In genomic region chr14:25725032-25725497, GRCm38 (mm10) we compare ENCODE assay signal across 8 mouse cellular contexts. TPM values are rescaled to one million over a fixed set of nuclear protein-coding genes. Genes with fewer than 3 reads are reported as not detected.
A peak's percentile ranks its signal among the peaks of the same experiment; 100 is the strongest.
DNase-seq lines count a peak whose midpoint lies in the region; ATAC-seq lines count a peak whose summit lies in the region.

No protein-coding gene starts in this region.

- no peak overlapping the region for H3K4me3 ChIP-seq in brown adipose tissue, adult 24 weeks (ENCODE audit: insufficient read depth, low read depth, low read length)
- H3K4me3 ChIP-seq in kidney, embryonic 15.5 days (replicated peaks): no peak overlapping the region

- DNase-seq in layer of hippocampus, adult 8-10 months (ENCODE audit: low spot score in 2 of 2): peak; percentile 52 to 55
- no peak for DNase-seq in layer of hippocampus, adult 9-11 months
- DNase-seq in fibroblast of lung, adult 2 months (ENCODE audit: low read depth): peak; percentile 87
- DNase-seq in lung, postnatal 14 days: peak; percentile 73
- DNase-seq in left cerebral cortex, adult 8-10 months (ENCODE audit: low spot score in 2 of 2): no peak
- DNase-seq in c-Kit-positive CD71-positive TER-119-positive erythroid progenitor cells, embryonic 14.5 days (ENCODE audit: low spot score): no peak

- no peak overlapping the region for H3K4me2 ChIP-seq in kidney, embryonic 15.5 days

- H3K36me3 ChIP-seq in kidney, embryonic 15.5 days: peaks cover 6% of the 10 kb centered on the region; the same call in 1 of the 2 replicates

- no peaks in the 10 kb centered on the region for H3K27me3 ChIP-seq in kidney, embryonic 15.5 days

- ATAC-seq in kidney, embryonic 15.5 days (replicated peaks; ENCODE audit: low FRiP score): peak; percentile 82

- H3K4me1 ChIP-seq in brown adipose tissue, adult 24 weeks (ENCODE audit: control insufficient read depth, insufficient read depth, insufficient read length, low read length): peaks cover 20% of the 10 kb centered on the region
- peaks cover 35% of the 10 kb centered on the region for H3K4me1 ChIP-seq in kidney, embryonic 15.5 days

- H3K9me3 ChIP-seq in kidney, embryonic 15.5 days (replicated peaks): no peaks in the 10 kb centered on the region

- WGBS in kidney, embryonic 15.5 days: 45% methylated on average over 11 of the region's 11 CpGs

- H3K27ac ChIP-seq in brown adipose tissue, adult 24 weeks (replicated peaks; ENCODE audit: low read depth, low read length): 0 out of 2 replicates have a peak overlapping the region, but pooled peaks have one; percentile 16
- H3K27ac ChIP-seq in kidney, embryonic 15.5 days: peak overlapping the region; percentile 79

- H3K9ac ChIP-seq in kidney, embryonic 15.5 days: no peak overlapping the region; the same call in 1 of the 2 replicates

RNA-seq across cellular contexts. Expression of gene Ppif, which starts 31.1 kb away (rescaled TPM):
- 10 to 100 TPM; 25.5 to 30.6 (median 27.9) TPM for total RNA-seq in layer of hippocampus, adult 8-10 months (2022)
- polyA plus RNA-seq in brown adipose tissue, adult 24 weeks (2012; ENCODE audit: insufficient read depth, insufficient read length, missing spikeins): 67.7 and 79.0 TPM in 2 replicates
- polyA plus RNA-seq in kidney, embryonic 15.5 days (2015; fragmentation: Nextera tagmentation; extraction: Ambion mirVana): 41.5 and 42.1 TPM in 2 replicates
- total RNA-seq in left cerebral cortex, adult 8-10 months (2022): 10 to 100 TPM; 25.5 to 26.8 (median 26.5) TPM

RNA-seq across cellular contexts. Expression of gene Zcchc24, which starts 43.8 kb away (rescaled TPM):
- 10 to 100 TPM; 60.5 to 69.2 (median 63.8) TPM for total RNA-seq in layer of hippocampus, adult 8-10 months (2022)
- polyA plus RNA-seq in brown adipose tissue, adult 24 weeks (2012; ENCODE audit: insufficient read depth, insufficient read length, missing spikeins): 29.0 and 42.1 TPM in 2 replicates
- 18.3 and 21.0 TPM in 2 replicates for polyA plus RNA-seq in kidney, embryonic 15.5 days (2015; fragmentation: Nextera tagmentation; extraction: Ambion mirVana)
- total RNA-seq in left cerebral cortex, adult 8-10 months (2022): 10 to 100 TPM; 51.5 to 58.0 (median 54.4) TPM

Comparison
In these comparisons a context has a peak if more than half of its experiments do, and no peak if none do; other contexts are left out.
1. DNase-seq: peak in layer of hippocampus, adult 8-10 months (2 of 2), fibroblast of lung, adult 2 months (single experiment) and lung, postnatal 14 days (single experiment); none in layer of hippocampus, adult 9-11 months (single experiment), left cerebral cortex, adult 8-10 months (0 of 2) and c-Kit-positive CD71-positive TER-119-positive erythroid progenitor cells, embryonic 14.5 days (single experiment).